Mouse (Mus musculus): ENCODE data around the gene Dcpp2.
"Not testable (repeated sequence)": the region's sequence is repeated elsewhere in the genome, so short reads cannot be mapped to it uniquely, and the experiment has no call there.

The Dcpp2 gene

GRCm38 (mm10) chr17:23931157-23931556 lies 50.5 kb downstream of the Dcpp2 start:
- no peak for DNase-seq

GRCm38 (mm10) chr17:23941372-23941771 lies 60.7 kb downstream of the Dcpp2 start, which contains the start of gene Sbp:
Sbp (plus strand) TSS chr17:23941672.
- DNase-seq, result no peak

DNA sequence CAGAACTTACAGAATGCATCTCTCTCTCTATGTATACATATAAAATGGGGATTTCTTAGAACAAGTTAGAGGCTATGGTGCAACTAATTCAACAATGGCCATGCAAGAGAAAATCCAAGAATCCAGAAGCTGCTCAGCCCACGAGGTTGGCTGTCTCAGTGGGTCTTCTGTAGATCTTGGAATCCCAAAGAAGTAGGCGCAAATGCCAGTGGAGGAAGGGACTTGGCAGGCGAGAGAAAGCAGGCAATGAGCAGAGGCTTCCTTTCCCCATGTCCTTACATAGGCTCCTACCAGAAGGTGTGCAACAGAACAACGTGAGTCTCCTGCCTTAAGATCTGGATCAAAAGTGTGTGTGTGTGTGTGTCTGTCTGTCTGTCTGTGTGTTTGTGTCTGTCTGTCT lies 66.8 kb downstream of the Dcpp2 start:
- DNase-seq, result not testable (repeated sequence)

- no peak for DNase-seq
Measured at GRCm38 (mm10) chr17:23949068-23949467, 68.4 kb downstream of the Dcpp2 start.
